Mouse (Mus musculus): Measurements from ENCODE around the gene Ccdc8. TPM values are rescaled to one million over a fixed set of nuclear protein-coding genes. Genes with fewer than 3 reads are reported as not detected.

Gene Ccdc8
- total RNA-seq, 2 experiments from 2014 or later = 2.2 to 2.4 TPM

- TF ChIP-seq CTCF (IDR thresholded peaks at IDR 0.05) = peak; percentile 100
- Histone ChIP-seq H3K4me3 (no peak overlapping the region), H3K27ac (no peak overlapping the region)
- peak; percentile 84 to 96 for DNase-seq (ENCODE audit: extremely low spot score in 1 of 2, low spot score in 2 of 2)
- intact Hi-C loops (cut with DNase I) = loop anchor here (1.0 kb wide), 1 partner anchor 67 kb away; no protein-coding TSS in a partner anchor
Measured at GRCm38 (mm10) chr7:16999650-17000049, 7.1 kb downstream of the Ccdc8 start.

- intact Hi-C loops (cut with DNase I) = loop anchor here (1.0 to 2.0 kb wide), 3 partner anchors 48 to 64 kb away; no protein-coding TSS in a partner anchor
- peak; percentile 86 for TF ChIP-seq CTCF (IDR thresholded peaks at IDR 0.05)
- peak; percentile 81 to 83 for DNase-seq (ENCODE audit: extremely low spot score in 1 of 2, low spot score in 2 of 2)
- no peak overlapping the region for H3K4me3 ChIP-seq
- peak overlapping the region; percentile 16; the same call in 1 of the 2 replicates for H3K27ac ChIP-seq
Measured at GRCm38 (mm10) chr7:17002375-17003195, 10.1 kb downstream of the Ccdc8 start.

GRCm38 (mm10) chr7:17003230-17003960, 10.9 kb downstream of the Ccdc8 start:
- no peak for DNase-seq (ENCODE audit: extremely low spot score in 1 of 2, low spot score in 2 of 2)
- intact Hi-C loops (cut with DNase I) = loop anchor here (2.0 kb wide), 1 partner anchor 47 kb away; no protein-coding TSS in a partner anchor
- H3K27ac ChIP-seq = peak overlapping the region; percentile 16

GRCm38 (mm10) chr7:17004716-17005115, 12.2 kb downstream of the Ccdc8 start:
- H3K4me3 ChIP-seq = no peak overlapping the region
- no peak overlapping the region for H3K27ac ChIP-seq
- intact Hi-C loops (cut with DNase I) = no loop called here
- no peak for TF ChIP-seq CTCF (IDR thresholded peaks at IDR 0.05)
- DNase-seq (ENCODE audit: extremely low spot score in 1 of 2, low spot score in 2 of 2) = no peak

More at GRCm38 (mm10) chr7:17003230-17003960, 10.9 kb downstream of the Ccdc8 start:
- no peak for TF ChIP-seq CTCF (IDR thresholded peaks at IDR 0.05)
- H3K4me3 ChIP-seq = no peak overlapping the region

GRCm38 (mm10) chr7:17007300-17007699, 14.8 kb downstream of the Ccdc8 start:
- no peak for DNase-seq (ENCODE audit: extremely low spot score in 1 of 2, low spot score in 2 of 2)
- TF ChIP-seq CTCF (IDR thresholded peaks at IDR 0.05) = peak; percentile 51
- Histone ChIP-seq H3K4me3 (no peak overlapping the region), H3K27ac (no peak overlapping the region)
- intact Hi-C loops (cut with DNase I) = no loop called here

- Histone ChIP-seq H3K27ac (no peak overlapping the region), H3K4me3 (no peak overlapping the region)
- intact Hi-C loops (cut with DNase I) = loop anchor here (10.0 kb wide), 1 partner anchor 965 kb away; the partner anchor contains the start of gene Bicra
- DNase-seq (ENCODE audit: extremely low spot score in 1 of 2, low spot score in 2 of 2) = no peak
- TF ChIP-seq CTCF (IDR thresholded peaks at IDR 0.05) = no peak
Measured at GRCm38 (mm10) chr7:17009326-17010009, 17.0 kb downstream of the Ccdc8 start.

GRCm38 (mm10) chr7:17010010-17010347, 17.5 kb downstream of the Ccdc8 start:
- DNase-seq (ENCODE audit: extremely low spot score in 1 of 2, low spot score in 2 of 2) = no peak
- no peak for TF ChIP-seq CTCF (IDR thresholded peaks at IDR 0.05)
- Histone ChIP-seq H3K4me3 (no peak overlapping the region), H3K27ac (no peak overlapping the region)
- intact Hi-C loops (cut with DNase I) = loop anchor here (10.0 kb wide), 1 partner anchor 965 kb away; the partner anchor contains the start of gene Bicra

- no peak for DNase-seq (ENCODE audit: extremely low spot score in 1 of 2, low spot score in 2 of 2)
- intact Hi-C loops (cut with DNase I) = loop anchor here (10.0 kb wide), 1 partner anchor 967 kb away; the partner anchor contains the start of gene Bicra
- Histone ChIP-seq H3K4me3 (no peak overlapping the region), H3K27ac (no peak overlapping the region)
- no peak for TF ChIP-seq CTCF (IDR thresholded peaks at IDR 0.05)
Measured at GRCm38 (mm10) chr7:17011909-17012590, 19.5 kb downstream of the Ccdc8 start.

- intact Hi-C loops (cut with DNase I) = loop anchor here (5.0 to 10.0 kb wide), 2 partner anchors 47 to 971 kb away; partner anchors contain the start of genes Bicra and Hif3a
- TF ChIP-seq CTCF (IDR thresholded peaks at IDR 0.05) = peak; percentile 32
Measured at GRCm38 (mm10) chr7:17015381-17015780, 22.9 kb downstream of the Ccdc8 start.

GRCm38 (mm10) chr7:17017036-17017435, 24.5 kb downstream of the Ccdc8 start:
- intact Hi-C loops (cut with DNase I) = loop anchor here (5.0 to 10.0 kb wide), 2 partner anchors 45 to 972 kb away; partner anchors contain the start of genes Bicra and Hif3a
- DNase-seq (ENCODE audit: extremely low spot score in 1 of 2, low spot score in 2 of 2) = peak; percentile 90 to 94
- no peak for TF ChIP-seq CTCF (IDR thresholded peaks at IDR 0.05)
- Histone ChIP-seq H3K4me3 (no peak overlapping the region), H3K27ac (peak overlapping the region; percentile 81)

More at GRCm38 (mm10) chr7:17015381-17015780, 22.9 kb downstream of the Ccdc8 start:
- DNase-seq (ENCODE audit: extremely low spot score in 1 of 2, low spot score in 2 of 2) = no peak
- no peak overlapping the region for H3K4me3 ChIP-seq
- peak overlapping the region; percentile 66; the same call in 1 of the 2 replicates for H3K27ac ChIP-seq

Measured in left cerebral cortex, adult 2 months (tissue).